Mouse (Mus musculus) spleen, postnatal 36 days (tissue): ENCODE data around the gene Mrpl9.

ENCODE experiments used
- DNase-seq, 2 experiments: peaks; one replicate each; pipeline ENCODE4 v3.0.0; 2022; ENCODE audit warnings: low spot score in 2 of 2, mixed read lengths in 1 of 2

The Mrpl9 gene

GRCm38 (mm10) chr3:94442951-94443596 lies at the start of gene Mrpl9:
TSS of gene Mrpl9 (plus strand) at chr3:94443318.
- peak; percentile 93 to 94 for DNase-seq

- DNase-seq = no peak
These were observed 46.8 kb upstream of the Mrpl9 start for GRCm38 (mm10) chr3:94396336-94396735.

- DNase-seq = no peak
These were observed 46.3 kb upstream of the Mrpl9 start for GRCm38 (mm10) chr3:94396851-94397250.

GRCm38 (mm10) chr3:94398217-94398616 lies 44.9 kb upstream of the Mrpl9 start, which contains the start of gene Lingo4:
TSS of gene Lingo4 (plus strand) at chr3:94398517.
- no peak for DNase-seq

- no peak for DNase-seq
These were observed 44.1 kb upstream of the Mrpl9 start for GRCm38 (mm10) chr3:94398943-94399481.

GRCm38 (mm10) chr3:94399663-94400310 lies 43.3 kb upstream of the Mrpl9 start:
- DNase-seq = no peak

- no peak for DNase-seq
These were observed 40.7 kb upstream of the Mrpl9 start for GRCm38 (mm10) chr3:94402451-94402850.

GRCm38 (mm10) chr3:94404366-94405054 lies 38.6 kb upstream of the Mrpl9 start:
- DNase-seq = no peak

- no peak for DNase-seq
These were observed 37.6 kb upstream of the Mrpl9 start for GRCm38 (mm10) chr3:94405561-94405960.

- DNase-seq = no peak
These were observed 30.6 kb upstream of the Mrpl9 start for GRCm38 (mm10) chr3:94412530-94412929.

- DNase-seq = peak; percentile 90
These were observed 30.0 kb upstream of the Mrpl9 start, which contains the start of gene Tdrkh for GRCm38 (mm10) chr3:94413031-94413679. TSS of gene Tdrkh (plus strand) at chr3:94413273.

GRCm38 (mm10) chr3:94430980-94431379 lies 12.1 kb upstream of the Mrpl9 start:
- no peak for DNase-seq

GRCm38 (mm10) chr3:94434305-94434704 lies 8.8 kb upstream of the Mrpl9 start:
- DNase-seq = no peak

- no peak for DNase-seq
These were observed 6.7 kb upstream of the Mrpl9 start for GRCm38 (mm10) chr3:94436420-94436819.

- no peak for DNase-seq
These were observed 1.9 kb upstream of the Mrpl9 start for GRCm38 (mm10) chr3:94441182-94441581.

GRCm38 (mm10) chr3:94443597-94443964 lies 463 bp downstream of the Mrpl9 start, which contains the start of gene Oaz3:
TSS of gene Oaz3 (minus strand) at chr3:94443915.
- no peak for DNase-seq

GRCm38 (mm10) chr3:94449377-94449776 lies 6.3 kb downstream of the Mrpl9 start:
- no peak for DNase-seq

- peak; percentile 61 to 71 for DNase-seq
These were observed 13.4 kb downstream of the Mrpl9 start for GRCm38 (mm10) chr3:94456529-94457000.

- no peak for DNase-seq
These were observed 13.9 kb downstream of the Mrpl9 start for GRCm38 (mm10) chr3:94457055-94457454.

- DNase-seq = no peak
These were observed 16.7 kb downstream of the Mrpl9 start for GRCm38 (mm10) chr3:94459834-94460233.

GRCm38 (mm10) chr3:94463926-94464578 lies 20.9 kb downstream of the Mrpl9 start:
- DNase-seq = no peak
